Mouse (Mus musculus): ENCODE measurements around the gene Cyp4a31.
"Not testable (repeated sequence)": the region's sequence is repeated elsewhere in the genome, so short reads cannot be mapped to it uniquely, and the experiment has no call there.

Gene Cyp4a31

DNA sequence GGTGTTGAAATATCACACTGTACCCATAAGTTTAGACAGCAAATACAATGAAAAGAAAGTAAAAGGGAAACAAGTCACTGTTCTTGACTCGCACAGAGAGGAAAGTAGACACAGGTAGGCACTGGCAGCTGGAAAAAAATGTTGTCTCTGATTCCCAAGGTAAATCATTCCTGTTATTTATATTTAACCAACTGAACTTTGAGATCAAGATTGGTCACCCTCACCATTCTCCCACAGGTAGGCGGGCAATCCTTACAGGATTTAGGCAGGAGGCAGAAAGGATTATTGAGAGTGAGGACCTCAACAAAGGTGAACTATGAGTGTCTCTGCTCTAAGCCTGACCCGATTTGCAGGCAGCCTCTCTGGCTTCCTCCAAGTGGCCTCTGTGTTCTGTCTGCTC lies at the start of gene Cyp4a31:
Gene Cyp4a31, plus strand, starts transcription at position 249 of the 400 bp plus-strand sequence.
- no peak for DNase-seq

DNA sequence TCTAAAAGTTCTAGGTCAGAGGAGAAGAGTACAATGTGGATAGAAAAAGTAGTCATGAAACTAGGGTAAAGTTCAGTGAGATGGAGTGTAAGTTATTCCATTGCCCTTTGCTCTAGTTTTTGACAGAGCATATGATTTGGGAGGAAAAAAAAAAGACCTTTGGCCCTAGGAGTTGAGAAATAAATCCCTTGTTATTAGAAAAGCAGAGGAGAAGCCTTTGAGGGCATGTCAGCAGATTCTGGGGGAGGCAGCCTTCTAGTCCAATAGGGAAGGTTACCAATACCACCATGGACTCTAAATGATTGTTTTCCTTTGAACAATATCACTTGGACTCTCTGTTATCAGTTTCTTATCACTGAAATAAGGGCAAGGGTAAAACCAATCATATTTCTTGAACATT lies 49.5 kb upstream of the Cyp4a31 start:
- DNase-seq, result not testable (repeated sequence)

DNA sequence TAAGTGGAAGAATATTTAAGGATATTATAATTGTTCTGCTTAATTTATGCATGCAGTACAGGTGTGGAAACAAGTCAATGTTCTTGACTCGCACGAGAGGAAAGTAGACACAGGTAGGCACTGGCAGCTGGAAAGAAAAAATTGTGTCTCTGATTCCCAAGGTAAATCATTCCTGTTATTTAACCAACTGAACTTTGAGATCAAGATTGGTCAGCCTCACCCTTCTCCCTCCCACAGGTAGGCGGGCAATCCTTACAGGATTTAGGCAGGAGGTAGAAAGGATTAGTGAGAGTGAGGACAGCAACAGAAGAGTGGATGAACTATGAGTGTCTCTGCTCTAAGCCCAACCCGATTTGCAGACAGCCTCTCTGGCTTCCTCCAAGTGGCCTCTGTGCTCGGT lies 45.4 kb upstream of the Cyp4a31 start, which contains the start of gene Cyp4a10:
Gene Cyp4a10, plus strand, starts transcription at position 265 of the 400 bp plus-strand sequence.
- not testable (repeated sequence) for DNase-seq

DNA sequence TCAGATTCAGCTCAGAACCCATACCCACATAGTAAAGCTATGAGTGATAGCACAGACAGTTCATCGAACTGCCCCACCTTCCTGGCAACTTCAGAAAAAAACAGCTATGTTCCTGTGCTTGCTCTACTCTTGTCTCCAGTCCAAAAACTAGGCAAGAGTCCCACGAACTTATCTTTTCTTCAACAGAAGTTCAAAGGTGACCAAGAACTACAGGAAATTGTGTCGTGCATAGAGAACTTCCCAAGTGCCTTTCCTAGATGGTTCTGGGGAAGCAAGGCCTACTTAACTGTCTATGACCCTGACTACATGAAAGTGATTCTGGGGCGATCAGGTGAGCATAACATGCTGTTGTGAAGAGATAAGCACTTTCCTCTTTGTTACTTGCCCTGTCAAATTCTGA lies 44.0 kb upstream of the Cyp4a31 start:
- no peak for DNase-seq

DNA sequence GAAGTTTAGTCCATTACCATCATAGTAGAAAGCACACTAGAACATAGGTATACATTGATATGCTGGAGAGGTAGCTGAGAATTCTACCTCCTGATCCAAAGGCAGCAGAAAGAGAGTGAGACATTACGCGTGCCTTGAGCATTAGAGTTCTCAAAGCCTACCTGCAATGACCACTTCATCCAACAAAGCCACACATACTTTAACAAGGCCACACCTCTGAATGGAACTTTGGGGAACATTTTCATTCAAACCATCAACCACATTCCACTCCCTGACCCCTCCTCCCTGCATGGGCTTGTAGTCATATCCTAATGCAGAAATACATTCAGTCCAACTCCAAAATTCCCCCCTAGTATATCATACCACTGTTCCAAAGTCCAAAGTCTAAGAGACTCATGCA lies 41.7 kb upstream of the Cyp4a31 start:
- no peak for DNase-seq

DNA sequence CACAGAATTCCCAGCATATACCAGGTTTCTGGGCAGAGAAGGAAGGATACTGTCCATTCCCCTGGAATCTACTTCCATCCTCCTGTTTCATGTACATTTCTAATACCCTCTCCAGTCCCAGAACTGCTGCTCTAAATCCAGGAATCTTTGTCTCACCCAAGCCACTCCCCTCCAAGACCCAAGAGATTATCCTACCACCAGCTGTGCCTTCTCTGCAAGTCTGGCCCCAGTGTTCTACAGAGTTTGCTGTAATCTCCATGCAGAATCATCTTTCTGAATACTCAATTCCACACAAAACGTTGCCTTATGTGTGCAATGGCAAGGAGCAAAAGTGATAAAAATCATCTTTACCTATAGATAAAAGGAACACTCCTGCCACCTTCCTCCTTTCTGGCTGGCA lies 18.3 kb upstream of the Cyp4a31 start:
- DNase-seq, result no peak

DNA sequence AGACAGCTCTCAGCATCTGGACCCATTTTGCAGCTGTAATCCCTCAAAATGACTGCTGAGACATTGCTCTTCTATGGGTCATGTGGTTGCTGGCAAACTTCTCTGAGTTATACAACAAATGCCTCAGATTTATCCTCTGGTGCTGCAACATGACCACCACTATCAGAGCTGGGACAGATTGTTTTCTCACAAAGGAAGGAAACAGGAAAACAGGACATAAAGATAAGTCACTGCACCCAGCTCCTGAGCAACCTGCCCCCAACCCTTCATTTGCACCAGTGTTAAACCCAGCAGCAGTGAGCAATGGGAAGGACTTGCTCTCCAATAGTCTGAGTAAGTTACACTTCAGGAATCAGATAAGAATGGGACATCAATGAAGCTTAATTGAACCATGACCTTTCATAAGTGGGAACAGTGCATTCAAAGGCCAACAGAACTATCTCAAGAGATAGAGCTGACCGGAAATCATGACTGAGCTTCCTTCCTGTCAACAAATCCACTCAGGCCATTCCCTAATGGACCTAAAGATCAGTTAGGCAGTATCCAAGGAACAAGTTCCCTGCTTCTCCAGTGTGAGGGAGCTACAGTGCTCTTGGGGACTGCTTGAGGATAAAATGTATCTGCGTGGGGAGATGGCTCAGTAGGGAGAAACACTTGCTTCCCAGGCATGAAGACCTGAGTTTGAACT lies 17.2 kb upstream of the Cyp4a31 start:
- peak; percentile 21 for DNase-seq

DNA sequence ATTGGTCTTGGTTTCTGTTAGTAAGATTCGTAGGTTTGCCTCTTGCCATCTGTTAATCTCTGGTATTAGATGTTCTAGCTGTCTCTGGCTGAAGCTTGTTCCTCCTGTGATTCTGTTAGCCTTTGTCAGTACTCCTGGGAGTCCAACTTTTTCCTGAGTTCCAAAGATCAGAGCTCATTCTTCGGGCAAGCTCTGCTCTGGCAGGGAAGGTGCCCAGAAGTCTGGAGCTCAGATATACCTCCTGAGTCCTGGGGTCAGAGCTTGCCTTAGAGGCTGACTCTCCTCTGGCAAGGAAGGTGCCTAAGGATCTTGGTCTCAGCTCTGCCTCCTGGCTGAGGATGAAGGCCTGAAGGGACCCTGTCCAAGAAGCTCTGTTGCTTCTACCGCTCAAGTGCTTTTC lies 10.7 kb upstream of the Cyp4a31 start:
- no peak for DNase-seq

DNA sequence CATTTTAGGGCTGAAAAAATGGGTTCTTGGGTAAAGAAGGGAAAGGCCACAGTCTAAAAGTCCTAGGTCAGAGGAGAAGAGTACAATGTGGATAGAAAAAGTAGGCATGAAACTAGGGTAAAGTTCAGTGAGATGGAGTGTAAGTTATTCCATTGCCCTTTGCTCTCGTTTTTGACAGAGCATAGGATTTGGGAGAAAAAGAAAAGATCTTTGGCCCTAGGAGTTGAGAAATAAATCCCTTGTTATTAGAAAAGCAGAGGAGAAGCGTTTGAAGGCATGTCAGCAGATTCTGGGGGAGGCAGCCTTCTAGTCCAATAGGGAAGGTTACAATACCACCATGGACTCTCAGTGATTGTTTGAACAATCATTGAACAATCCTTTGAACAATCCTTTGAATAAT lies 7.9 kb upstream of the Cyp4a31 start:
- DNase-seq, result no peak

DNA sequence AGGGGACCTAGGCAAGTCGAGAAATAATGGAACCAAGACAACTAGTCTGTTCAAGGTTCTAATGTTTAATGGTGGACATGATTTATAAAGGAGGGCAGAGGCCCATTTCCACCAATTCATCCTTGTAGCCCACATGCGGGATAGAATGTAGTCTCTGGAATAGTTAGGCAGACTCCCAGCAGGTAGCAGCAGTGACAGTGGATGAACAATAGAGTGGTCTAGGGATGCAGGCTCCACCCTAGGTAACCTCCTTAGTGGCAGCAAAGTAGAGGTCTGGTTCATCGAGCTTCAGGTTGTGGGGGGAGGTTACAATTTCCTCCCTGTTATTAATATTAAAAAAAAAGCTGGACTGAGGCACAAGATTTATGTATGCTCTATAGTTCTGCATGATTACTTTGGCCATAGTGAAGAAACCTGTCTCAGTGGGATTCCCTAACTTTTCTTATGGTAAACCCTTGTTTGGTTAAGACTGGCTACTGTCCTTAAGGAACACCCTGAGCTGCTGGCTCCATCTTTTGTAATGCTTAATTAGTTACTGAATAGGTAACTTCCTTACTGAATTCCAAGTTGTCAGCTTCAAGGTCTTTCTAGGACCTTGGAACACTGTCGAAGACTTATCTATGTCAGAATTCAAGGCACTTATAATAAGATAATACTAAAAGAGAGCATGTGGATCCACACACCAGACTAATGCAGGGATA lies 5.4 kb upstream of the Cyp4a31 start:
- no peak for DNase-seq

DNA sequence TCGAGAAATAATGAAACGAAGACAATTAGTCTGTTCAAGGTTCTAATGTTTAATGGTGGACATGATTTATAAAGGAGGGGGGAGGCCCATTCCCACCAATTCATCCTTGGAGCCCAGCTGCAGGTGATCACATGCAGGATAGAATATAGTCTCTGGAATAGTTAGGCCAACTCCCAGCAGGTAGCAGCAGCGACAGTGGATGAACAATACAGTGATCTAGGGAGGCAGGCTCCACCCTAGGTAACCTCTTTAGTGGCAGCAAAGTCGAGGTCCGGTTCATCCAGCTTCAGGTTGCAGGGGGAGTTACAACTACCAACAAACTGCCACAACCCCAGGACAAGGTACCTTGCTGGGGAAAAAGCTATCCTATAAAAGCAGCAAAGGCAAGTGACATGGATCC lies 2.2 kb upstream of the Cyp4a31 start:
- DNase-seq, result not testable (repeated sequence)

DNA sequence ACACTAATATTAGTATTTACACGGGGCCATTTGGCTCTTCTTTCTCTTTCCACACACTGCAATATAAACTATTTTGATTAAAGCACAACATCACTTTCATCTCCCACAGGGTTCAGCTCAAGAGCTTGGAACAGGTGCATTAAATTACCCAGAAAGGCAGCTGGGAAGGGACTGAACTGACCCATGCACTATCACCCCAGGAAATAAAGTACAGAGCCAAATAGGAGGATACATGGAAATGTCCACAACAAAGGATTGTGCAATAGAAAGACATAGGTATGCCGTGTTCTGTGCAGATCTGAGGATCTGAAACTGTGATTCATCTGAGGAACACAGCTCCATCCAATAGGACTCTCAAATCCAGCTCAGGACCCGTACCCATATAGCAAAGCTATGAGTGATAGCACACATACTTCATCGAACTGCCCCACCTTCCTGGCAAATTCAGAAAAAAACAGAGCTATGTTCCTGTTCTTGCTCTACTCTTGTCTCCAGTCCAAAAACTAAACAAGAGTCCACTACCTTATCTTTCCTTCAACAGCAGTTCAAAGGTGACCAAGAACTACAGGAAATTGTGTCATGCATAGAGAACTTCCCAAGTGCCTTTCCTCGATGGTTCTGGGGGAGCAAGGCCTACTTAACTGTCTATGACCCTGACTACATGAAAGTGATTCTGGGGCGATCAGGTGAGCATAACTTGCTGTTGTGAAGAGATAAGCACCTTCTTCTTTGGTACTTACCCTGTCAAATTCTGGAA lies 1.2 kb downstream of the Cyp4a31 start:
- not testable (repeated sequence) for DNase-seq

DNA sequence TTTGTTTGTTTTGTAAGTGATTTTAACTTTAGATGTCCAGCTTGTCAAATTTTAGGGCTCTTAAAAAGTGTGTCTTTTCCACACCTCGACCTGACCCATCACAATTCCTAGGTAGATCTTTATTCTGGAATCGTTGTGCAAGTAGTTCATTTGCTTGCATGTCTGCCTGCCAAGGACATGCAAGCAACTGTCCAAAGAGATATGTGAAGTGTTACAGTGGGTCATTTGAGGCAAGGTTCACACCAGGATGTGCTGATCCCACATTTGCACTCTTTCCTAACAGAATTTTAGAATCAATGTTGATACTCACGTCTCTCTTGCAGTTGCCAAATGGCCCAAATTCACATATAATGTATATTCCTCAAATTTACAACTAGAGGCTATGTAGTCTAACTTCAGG lies 11.8 kb downstream of the Cyp4a31 start:
- no peak for DNase-seq

DNA sequence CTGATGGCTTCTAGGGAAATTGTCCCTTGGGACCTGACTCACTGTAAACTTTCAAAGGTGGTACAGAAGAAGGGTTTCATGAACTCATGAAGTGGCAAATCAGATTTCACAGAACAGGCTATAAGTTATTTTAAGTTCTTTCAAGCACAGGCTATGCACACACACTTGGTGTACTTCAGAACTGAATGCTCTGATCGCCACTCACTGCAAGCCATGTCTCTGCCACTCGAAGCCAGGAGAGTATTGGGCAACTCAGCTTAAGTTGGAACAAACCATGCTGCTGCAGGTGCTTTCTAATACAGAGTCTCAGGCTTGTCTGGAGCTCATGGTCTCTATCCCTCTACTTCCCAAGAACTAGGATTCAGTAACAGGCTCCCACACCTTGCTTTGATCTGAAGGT lies 12.3 kb downstream of the Cyp4a31 start:
- peak; percentile 26 for DNase-seq

DNA sequence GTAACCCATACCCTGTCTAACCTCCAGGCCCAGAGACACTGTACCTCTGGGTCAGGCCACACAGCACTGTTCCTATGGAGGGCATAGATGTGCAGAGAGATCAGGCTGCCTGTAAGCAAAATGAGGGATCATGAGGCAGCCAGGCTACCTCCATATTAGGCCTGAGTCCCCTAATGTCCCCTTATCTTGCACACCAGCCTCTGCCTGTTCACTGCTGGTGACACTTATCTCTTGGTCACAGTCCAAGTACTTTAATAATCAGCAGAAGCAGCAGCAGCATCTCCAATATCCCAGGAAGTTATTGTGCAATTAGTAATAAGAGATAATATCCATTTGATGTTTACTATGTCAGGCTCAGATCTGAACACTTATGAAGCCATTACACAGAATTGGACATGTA lies 19.6 kb downstream of the Cyp4a31 start:
- DNase-seq, result no peak

DNA sequence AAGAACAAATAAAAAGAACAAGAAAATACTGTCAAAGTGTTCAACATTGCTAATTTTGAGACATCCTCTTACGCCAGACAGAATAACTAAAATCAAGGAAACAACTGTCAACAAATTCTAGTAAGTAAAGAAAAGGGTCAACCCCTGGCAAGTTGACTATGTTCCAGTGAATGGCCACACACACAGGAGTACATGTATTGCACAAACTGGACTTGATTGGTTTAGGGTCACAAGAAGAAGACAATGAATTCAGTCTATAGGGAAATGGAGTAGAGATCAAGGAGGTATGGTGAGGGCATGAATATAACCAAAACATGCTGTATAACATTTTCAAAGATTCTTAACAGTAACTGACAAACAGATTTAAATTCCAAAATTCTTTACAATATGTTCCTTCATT lies 32.9 kb downstream of the Cyp4a31 start:
- no peak for DNase-seq

DNA sequence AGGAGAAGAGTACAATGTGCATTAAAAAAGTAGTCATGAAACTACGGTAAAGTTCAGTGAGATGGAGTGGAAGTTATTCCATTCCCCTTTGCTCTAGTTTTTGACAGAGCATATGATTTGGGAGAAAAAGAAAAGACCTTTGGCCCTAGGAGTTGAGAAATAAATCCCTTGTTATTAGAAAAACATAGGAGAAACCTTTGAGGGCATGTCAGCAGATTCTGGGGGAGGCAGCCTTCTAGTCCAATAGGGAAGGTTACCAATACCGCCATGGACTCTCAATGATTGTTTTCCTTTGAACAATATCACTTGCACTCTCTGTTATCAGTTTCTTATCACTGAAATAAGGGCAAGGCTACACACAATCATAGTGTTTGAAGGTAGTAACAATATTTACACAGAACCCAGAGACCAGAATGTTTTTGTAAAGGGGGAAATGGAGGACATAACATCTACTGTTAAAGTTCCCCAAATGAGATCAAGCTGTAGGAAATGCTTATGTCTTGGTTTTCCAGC lies 33.4 kb downstream of the Cyp4a31 start:
- no peak for DNase-seq

DNA sequence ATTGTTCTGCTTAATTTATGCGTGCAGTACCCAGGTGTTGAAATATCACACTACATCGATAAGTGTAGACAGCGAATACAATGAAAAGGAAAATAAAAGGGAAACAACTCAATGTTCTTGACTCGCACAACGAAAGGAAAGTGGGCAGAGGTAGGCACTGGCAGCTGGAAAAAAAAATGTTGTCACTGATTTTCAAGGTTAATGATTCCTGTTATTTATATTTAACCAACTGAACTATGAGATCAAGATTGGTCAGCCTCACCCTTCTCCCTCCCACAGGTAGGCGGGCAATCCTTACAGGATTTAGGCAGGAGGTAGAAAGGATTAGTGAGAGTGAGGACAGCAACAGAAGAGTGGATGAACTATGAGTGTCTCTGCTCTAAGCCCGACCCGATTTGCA lies 37.2 kb downstream of the Cyp4a31 start, which contains the start of gene Cyp4a32:
Gene Cyp4a32, plus strand, starts transcription at position 359 of the 400 bp plus-strand sequence.
- not testable (repeated sequence) for DNase-seq

DNA sequence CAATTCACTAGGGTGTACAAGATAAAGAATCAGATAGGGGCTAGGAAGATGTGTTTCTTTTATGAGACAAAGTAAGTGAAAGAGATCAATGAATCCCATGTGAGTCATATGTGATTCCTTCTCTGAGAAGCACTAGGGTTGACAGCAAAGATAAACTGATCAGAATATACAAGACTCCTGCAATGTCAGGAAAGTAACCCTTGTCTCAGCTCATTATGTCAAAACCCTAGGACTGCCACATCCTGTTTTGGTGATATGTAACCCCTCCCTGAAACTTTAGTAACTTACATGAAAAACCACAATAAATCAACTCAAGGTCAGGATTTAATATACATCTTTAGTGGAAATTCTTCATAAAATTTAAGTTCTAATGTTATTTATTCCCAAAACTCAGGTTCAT lies 50.6 kb downstream of the Cyp4a31 start:
- no peak for DNase-seq

DNA sequence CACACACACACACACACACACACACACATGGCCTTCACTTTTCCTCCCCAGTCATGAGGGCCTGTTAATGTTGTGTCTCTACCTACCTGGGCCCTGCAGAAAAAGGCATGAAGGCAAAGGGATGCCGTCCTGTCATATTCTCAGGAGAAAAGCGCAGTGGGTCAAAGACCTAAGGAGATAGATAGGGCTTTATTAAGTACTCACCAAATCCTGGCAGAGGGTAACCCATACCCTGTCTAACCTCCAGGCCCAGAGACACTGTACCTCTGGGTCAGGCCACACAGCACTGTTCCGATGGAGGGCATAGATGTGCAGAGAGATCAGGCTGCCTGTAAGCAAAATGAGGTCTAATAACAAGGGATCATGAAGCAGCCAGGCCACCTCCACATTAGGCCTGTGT lies 62.1 kb downstream of the Cyp4a31 start:
- not testable (repeated sequence) for DNase-seq

Data from lung, postnatal 10 days (tissue).